Mouse (Mus musculus) intestine, embryonic 15.5 days (tissue): Measurements from ENCODE around the gene Srsf9. TPM values are rescaled to one million over a fixed set of nuclear protein-coding genes. Genes with fewer than 3 reads are reported as not detected.

Experiments
- polyA plus RNA-seq: library from polyadenylated mRNA; unstranded; fragments of >200 nt; fragmentation: Nextera tagmentation; extraction: Ambion mirVana; gene quantifications from 2 replicates; pipeline ENCODE4 v1.2.1, GENCODE M21; 2015

Srsf9 gene
- polyA plus RNA-seq, 1 experiment from 2014 or later = 220 TPM

Other genes with a start within 250 kb of the Srsf9 start
- 24.9 and 30.2 TPM in 2 replicates for gene Gm10401, start 228.9 kb upstream of the Srsf9 start, polyA plus RNA-seq
- 119 and 122 TPM in 2 replicates for gene Acads, start 207.8 kb upstream of the Srsf9 start, polyA plus RNA-seq
- gene Unc119b, start 192.2 kb upstream of the Srsf9 start, polyA plus RNA-seq = 25.7 and 26.6 TPM in 2 replicates
- gene Mlec, start 169.0 kb upstream of the Srsf9 start, polyA plus RNA-seq = 89.9 and 113 TPM in 2 replicates
- gene Cabp1, start 132.8 kb upstream of the Srsf9 start, polyA plus RNA-seq = 1.5 and 2.3 TPM in 2 replicates
- 126 and 128 TPM in 2 replicates for gene Pop5, start 91.3 kb upstream of the Srsf9 start, polyA plus RNA-seq
- gene Rnf10, start 54.3 kb upstream of the Srsf9 start, polyA plus RNA-seq = 119 and 120 TPM in 2 replicates
- 62.1 and 65.1 TPM in 2 replicates for gene Coq5, start 47.5 kb upstream of the Srsf9 start, polyA plus RNA-seq
- gene Dynll1, start 26.2 kb upstream of the Srsf9 start, polyA plus RNA-seq = 1,297 TPM in 2 replicates
- gene Gatc, start 14.0 kb downstream of the Srsf9 start, polyA plus RNA-seq = 24.8 and 24.9 TPM in 2 replicates
- gene Triap1, start 14.0 kb downstream of the Srsf9 start, polyA plus RNA-seq = 62.7 and 66.3 TPM in 2 replicates
- 1,187 and 1,356 TPM in 2 replicates for gene Cox6a1, start 21.8 kb downstream of the Srsf9 start, polyA plus RNA-seq
- gene Msi1, start 102.4 kb downstream of the Srsf9 start, polyA plus RNA-seq = 8.7 and 10.4 TPM in 2 replicates
- 2.1 and 2.9 TPM in 2 replicates for gene Pla2g1b, start 139.1 kb downstream of the Srsf9 start, polyA plus RNA-seq
- 18.6 and 19.8 TPM in 2 replicates for gene Sirt4, start 157.5 kb downstream of the Srsf9 start, polyA plus RNA-seq
- 56.9 and 58.2 TPM in 2 replicates for gene Pxn, start 179.5 kb downstream of the Srsf9 start, polyA plus RNA-seq
- gene Rplp0, start 232.3 kb downstream of the Srsf9 start, polyA plus RNA-seq = 1,607 and 1,644 TPM in 2 replicates
- gene Gcn1l1, start 238.1 kb downstream of the Srsf9 start, polyA plus RNA-seq = 31.8 and 34.7 TPM in 2 replicates